Mouse (Mus musculus) stomach, postnatal 0 days (tissue): ENCODE data around the gene Rab33a.

Experiments
- CTCF ChIP-seq: IDR thresholded peaks from 2 replicates; pipeline ENCODE4 v1.5.1; 2016; ENCODE audit warnings: antibody characterized with exemption, low read depth, mild to moderate bottlenecking, moderate library complexity
- EP300 ChIP-seq: optimal IDR thresholded peaks from 2 replicates; pipeline ENCODE3; 2016; ENCODE audit warnings: antibody characterized with exemption

DNA sequence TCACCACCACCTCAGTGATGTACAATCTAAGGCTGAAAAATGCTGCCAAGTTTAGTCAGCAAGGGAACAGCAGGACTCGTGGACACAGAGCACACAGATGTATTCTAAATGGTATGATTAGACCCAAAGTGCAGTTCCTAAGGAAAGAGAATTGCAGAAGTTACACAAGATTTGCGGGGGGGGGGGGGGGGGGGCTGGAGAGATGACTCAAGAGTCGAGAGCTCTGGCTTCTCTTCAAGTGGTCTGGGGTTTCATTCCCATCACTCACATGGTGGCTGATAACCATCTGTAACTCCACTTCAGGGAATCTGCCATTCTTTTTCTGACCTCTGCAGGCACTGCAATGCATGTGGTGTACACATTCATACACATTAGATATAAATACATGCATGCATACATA, 7.3 kb downstream of the Rab33a start:
- TF ChIP-seq CTCF (no peak), EP300 (no peak)
